Mouse (Mus musculus): ENCODE results near the gene Pglyrp2.
A peak's percentile ranks its signal among the peaks of the same experiment; 100 is the strongest.

Pglyrp2 gene

DNA sequence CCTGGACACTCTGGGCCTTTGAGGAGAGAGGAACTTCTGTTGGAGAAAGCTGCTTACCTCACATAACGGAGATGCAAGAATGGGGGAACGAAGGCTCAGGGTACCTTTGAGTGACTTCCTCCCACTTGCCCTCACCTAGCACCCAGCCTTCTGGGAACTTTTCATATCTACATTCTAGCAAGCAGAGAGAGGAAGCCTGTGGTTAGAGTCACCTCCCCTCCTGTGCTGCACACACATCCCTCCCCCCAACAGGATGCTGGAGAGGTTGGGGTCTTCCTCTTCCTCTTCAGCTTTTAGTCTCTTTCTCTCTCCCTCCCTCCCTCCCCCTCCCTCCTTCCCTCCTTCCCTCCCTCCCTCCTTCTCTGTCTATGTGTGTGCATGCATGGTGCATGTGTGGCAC, at the start of gene Pglyrp2:
Pglyrp2 (minus strand) TSS at position 134 of the 400 bp plus-strand sequence.
- DNase-seq (ENCODE audit: low read depth, low spot score), result no peak

DNA sequence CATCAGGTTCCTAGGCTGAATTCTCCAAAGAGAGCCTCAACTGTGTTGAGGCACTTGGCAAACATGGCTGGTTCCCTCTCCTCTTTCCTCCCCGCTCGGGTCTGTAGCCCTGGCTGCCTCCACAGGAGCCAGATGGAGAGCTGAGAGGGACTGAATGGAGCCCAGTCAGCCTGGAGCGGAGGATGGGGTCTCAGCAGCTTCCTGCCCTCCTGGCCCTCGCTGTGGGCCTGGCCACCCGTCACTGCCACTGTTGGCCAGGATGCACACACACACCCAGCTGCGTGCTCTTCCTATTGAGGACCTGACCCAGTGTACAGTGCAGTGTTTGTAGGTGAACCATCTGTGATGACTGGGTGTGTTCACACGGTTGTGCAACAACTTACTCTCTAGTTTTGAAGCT, 48.2 kb upstream of the Pglyrp2 start:
- DNase-seq (ENCODE audit: low read depth, low spot score), result no peak

DNA sequence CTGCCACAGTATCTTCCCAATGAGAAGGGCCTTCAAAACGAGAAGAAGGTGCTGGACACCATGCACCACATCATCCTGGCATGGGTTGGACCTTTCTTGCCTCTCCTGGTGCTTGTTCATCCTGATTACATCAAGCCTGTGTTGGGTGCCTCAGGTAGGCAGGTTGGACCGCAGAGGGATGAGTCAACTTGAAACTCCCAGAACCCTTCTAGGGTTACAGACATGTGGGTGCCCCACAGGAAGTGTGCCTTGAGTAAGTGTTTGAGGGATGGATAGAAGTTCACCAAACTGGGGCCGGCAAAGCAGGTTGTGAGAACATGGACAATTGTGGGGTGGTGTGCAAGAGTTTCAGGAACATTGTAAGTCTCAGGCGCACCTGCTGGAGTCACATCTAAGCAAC, 46.8 kb upstream of the Pglyrp2 start:
- no peak for DNase-seq (ENCODE audit: low read depth, low spot score)

DNA sequence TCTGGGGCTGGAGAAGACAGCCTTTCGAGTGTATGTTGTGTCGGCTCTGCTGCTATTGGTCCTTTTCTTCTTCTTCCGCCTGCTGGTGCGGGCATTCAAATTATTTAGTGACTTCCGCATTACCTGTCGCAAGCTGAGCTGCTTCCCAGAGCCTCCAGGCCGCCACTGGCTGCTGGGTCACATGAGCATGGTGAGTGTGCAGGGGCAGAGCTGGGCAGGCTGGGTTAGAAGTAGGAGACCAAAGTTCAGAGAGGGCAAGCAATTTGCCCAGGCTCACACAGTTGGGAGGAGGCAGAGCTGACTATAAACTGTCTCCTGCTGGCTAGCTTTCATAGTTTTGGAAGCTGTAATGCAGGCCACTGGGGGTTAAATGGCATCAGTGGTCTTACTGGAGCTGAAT, 44.5 kb upstream of the Pglyrp2 start:
- no peak for DNase-seq (ENCODE audit: low read depth, low spot score)

DNA sequence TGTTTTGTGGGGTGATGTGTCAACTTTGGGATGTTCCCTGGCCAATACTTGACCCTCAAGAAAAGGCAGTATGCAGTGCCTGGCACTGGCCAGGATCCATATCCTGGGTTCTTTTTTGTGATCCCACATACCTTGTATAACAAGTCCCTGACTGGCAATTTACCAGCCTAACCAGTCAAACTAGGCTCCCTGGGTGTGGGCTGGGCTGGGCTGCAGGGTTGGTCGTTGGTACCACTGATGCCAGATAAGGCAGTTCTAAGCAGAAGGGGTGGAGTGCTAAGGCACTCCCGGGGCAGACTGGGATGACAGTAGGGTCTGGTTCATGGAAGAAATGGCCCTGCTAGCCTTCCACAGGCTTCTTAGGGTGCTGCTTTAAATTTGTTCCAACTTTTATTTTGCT, 31.0 kb upstream of the Pglyrp2 start:
- DNase-seq (ENCODE audit: low read depth, low spot score), result no peak

DNA sequence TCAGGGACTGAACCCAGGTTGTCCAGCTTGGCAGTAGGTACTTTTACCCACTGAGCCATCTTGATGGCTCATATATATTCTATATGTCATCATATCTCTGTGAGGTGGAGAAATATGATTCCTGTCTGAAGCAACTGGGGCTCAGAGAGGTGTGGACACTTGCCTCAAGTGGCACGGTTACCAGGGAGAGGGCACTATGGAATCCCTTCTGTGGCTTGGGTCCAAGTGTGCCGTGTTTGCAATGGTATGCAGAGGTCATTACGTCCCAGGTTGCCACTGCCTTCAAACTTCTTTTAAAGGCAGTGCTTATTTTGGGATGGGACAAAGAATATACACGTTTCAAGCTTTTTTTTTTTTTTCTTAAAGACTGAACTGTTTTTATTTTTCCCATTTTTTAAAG, 30.2 kb upstream of the Pglyrp2 start:
- DNase-seq (ENCODE audit: low read depth, low spot score), result no peak

DNA sequence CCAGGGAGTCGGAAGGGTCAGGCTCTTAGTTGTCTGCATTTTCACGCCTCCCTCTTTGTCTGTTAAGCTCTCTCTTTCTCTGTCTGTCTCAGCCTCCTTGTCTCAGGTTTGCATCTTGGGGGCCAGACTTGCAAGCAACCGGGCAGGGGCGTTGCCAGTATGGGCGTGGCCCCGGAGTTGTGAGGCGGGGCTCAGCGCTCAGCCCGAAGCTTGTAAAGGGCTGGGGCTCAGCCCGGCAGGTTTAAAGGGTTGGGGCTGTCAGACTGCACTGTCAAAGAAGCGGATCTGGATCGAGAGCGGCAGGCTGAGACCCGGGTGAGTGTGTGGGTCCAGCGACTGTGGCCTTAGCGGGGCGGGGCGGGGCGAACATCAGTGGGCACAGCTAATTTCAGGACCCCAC, 28.5 kb upstream of the Pglyrp2 start, which contains the start of gene Cyp4f39:
Cyp4f39 (plus strand) TSS at position 242 of the 400 bp plus-strand sequence.
- DNase-seq (ENCODE audit: low read depth, low spot score), result no peak

DNA sequence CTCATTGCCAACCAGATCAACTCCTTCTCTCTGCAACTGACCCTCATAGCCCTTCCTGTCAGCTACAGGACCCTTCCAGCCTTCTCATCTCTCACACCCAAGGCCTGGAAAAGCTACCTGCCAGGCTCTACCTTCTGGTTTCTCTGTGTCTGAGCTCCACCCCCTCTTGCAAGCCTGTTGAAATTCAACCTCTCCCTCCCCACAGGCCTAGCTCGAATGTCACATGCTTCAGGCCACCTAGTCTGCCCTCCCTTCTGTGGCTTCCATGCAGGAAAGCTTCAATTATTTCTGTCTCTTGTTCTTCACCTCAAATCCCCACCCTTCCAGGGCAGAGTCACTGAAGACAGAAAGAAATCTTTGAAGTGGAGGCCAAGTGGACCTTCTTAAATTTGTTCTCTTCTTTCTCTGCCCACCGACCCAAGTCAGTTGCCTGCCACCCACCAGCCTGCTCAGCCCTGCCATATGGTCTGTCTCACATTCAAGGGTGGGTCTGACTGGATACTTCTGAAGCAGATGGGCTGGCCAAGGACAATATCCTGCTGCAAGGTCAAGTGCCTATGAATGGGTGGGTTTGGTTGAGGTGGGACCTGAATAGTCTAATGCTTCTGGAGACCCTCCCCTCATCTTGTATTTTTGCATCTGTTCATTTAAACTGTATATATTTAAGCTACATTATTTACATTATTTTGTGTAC, 27.0 kb upstream of the Pglyrp2 start:
- no peak for DNase-seq (ENCODE audit: low read depth, low spot score)

DNA sequence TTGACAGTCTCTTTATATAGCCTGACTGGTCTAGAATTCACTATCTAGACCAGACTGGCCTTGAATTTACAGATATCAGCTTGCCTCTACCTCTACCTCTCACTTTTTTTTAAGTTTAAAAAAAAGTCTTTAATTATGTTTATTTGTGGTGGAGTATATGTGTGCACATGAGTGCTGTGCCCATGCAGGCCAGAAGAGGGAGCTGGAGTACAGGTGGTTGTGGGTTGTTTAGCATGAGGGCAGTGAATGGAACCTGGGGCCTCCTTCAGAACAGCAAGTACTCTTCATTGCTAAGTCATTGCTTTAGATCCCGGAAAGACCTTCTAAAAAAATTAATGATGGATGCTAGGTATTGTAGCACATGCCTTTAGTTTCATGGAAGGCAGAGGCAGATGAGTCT, 25.1 kb upstream of the Pglyrp2 start:
- no peak for DNase-seq (ENCODE audit: low read depth, low spot score)

DNA sequence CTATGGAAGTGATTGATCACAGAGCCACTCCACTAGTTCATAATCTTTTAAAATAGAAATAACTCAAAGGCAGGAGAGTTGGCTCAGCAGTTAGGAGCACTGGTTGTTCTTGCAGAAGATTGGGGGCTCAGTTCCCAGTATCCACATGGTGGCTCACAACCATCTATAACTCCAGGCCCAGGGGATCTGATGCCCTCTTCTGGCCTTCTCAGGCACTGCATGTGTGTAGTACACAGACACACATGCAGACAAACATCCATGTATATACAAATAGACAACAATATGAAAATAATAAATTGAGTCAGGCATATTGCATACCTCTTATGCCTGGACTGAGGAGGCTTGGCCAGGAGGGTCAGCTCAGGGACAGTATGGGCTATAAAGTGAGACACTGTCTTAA, 23.2 kb upstream of the Pglyrp2 start:
- no peak for DNase-seq (ENCODE audit: low read depth, low spot score)

DNA sequence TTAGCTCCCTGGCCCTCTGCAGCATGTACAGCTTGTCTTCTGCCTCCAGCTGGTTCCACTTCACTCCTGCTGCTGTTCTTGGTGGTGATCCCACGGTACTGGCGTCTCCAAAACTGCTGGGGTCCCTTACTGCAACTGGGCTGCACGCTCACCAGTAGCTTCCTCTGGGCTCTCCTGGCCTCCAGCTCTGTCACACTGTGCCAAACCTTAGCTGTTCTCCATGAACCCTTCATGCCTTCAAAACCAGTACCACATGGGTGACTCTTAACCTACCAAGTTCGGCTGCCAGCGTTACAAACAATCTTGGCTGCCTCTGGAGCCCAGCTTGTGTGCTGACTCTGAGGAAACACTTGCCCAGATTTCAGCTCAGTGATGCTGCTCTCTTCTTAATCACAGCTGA, 21.0 kb upstream of the Pglyrp2 start:
- DNase-seq (ENCODE audit: low read depth, low spot score), result peak; percentile 62

DNA sequence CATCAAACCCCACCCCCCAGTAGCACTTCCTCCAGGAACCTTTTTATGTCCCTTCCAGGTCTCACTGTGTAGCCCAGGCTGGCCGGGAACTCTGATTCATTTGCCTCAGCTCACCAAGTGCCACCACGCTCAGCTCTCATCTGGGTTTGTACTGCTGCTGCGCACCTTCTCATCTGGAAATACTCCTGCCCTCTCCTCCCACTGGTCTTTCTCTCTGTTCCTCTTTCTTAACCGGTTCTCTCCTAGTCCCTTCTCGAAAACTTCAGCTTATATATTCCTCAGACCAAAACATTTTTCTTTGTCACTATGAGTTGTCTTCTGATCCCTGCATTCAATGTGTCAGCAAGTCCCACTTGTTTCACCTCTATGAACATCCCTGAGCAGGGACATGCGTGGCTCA, 19.3 kb upstream of the Pglyrp2 start:
- DNase-seq (ENCODE audit: low read depth, low spot score), result no peak

DNA sequence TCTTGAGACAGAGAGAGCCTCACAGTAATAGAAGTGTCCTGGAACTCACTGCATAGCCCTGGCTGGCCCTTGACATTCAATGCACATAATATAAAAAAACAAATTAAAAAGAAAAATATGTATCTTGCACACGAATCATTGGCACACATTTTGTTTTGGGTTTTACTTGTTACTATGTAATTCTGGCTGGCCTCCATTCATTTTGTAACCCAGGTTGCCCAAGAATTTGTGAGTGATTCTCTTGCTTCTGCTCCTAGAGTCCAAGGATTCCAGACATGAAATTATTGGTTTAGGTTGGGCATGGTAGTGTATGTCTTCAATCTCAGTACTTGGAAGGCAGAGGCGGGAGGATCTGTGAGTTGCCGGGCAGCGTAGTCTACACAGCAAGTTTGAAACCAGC, 13.1 kb upstream of the Pglyrp2 start:
- DNase-seq (ENCODE audit: low read depth, low spot score), result no peak

DNA sequence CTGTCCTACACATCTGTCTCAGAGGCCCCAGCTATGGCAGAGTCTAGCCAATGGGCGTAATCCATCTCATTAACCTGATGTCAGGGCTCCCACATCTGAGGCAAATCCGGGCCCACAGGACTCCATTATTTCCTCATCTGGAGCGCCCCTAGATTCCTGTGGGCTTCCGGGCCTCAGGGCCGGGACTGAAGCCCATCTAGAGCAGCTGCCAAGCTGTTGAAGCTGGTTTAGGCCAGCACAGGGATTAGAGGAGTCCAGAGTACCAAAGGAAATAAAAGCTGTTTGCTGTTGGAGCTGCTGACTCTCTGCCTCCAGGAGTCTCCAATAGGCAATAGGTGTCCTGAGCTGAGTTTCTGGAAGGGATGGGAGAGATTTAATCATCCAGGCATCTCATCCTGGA, 11.2 kb upstream of the Pglyrp2 start:
- DNase-seq (ENCODE audit: low read depth, low spot score), result no peak

DNA sequence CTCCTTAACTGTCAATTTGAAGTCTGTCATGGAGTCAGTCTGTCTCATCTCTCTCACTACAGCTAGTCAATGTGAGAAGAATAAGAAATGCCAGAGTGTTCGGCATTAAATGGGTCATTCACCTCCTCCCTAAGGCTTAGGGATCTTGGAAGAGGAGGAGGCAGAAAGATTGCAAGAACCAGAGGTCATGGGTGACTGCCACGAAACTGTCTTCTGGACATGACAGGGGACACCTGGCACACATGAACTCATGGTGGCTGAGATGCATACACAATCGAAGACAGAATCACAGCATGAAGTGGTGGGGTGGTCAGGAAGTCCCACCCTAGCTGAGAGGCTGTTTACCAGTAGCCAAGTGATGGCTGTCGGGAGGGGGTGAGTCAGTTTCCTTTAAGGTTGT, 10.4 kb upstream of the Pglyrp2 start:
- DNase-seq (ENCODE audit: low read depth, low spot score), result no peak

DNA sequence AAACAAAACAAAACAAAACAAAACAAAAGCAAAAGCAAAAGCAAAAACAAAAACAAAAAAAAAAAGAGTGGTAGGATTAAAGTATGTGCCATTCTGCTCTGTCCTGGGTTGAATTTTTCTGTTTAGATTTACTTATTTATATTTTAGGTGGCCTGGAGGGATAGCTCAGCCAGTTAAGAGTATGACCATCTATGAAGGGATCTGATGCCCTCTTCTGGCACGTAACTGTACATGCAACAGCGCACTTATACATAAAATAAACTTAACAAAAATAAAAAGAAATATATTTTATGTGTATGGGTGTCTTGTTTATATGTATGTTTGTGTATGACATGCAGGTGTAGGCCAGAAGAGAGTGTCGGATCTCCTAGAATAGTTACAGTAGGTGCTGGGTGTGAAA, 8.0 kb upstream of the Pglyrp2 start:
- DNase-seq (ENCODE audit: low read depth, low spot score), result peak; percentile 27

DNA sequence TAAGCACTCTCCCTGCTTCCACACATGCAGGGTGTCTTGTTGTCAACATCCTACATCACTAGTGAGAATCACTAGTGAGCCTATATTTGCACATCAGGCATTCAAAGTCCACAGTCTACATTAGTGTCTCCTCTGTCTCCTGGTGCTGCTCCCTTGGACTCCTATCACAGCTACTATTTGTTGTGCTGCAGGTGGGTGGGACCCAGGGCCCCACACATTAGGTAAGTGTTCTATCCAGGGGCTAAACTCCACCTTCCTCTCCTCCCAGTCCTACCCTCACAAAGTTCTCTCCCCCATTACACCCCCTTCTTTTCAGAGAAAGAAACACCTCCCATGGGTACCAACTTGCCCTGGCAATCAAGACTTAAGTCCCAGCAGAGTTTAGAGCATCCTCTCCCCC, 2.6 kb upstream of the Pglyrp2 start:
- no peak for DNase-seq (ENCODE audit: low read depth, low spot score)

DNA sequence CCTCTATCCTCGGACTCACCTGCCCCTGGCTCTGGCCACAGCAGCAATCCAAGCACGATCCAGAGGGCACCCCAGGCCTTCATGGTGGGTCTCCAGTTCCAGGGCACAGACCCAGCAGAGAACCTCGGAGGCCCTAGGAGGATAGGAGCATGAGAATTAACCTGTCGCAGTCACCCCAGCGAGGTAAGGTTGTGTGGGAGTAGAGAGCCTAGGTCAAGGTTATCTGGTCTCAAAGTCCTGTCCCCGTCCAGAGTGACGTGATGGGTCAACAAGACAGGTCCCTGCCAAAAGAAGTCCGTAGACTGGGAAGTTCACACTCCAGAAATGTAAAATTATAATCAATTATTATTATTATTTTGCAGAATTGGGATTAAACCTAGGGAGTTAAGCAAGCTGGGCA, 3.2 kb downstream of the Pglyrp2 start:
- DNase-seq (ENCODE audit: low read depth, low spot score), result no peak

DNA sequence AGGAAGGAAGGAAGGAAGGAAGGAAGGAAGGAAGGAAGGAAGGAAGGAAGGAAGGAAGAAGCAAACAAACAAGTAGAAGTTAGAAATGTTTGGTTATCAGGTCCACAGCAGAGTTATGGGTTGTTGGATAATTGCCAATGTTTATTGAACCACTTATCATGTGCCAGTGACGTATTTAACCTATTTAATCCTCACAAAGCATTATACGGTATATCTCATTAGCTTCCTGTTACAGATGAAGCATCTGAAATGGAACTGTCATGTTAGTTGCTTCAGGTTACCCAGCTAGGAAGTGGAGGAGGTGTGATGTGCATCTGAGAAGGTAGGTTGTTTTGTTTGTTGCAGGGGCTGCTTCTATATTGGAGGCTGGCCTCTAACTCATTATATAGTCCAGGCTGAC, 4.0 kb downstream of the Pglyrp2 start:
- DNase-seq (ENCODE audit: low read depth, low spot score), result no peak

DNA sequence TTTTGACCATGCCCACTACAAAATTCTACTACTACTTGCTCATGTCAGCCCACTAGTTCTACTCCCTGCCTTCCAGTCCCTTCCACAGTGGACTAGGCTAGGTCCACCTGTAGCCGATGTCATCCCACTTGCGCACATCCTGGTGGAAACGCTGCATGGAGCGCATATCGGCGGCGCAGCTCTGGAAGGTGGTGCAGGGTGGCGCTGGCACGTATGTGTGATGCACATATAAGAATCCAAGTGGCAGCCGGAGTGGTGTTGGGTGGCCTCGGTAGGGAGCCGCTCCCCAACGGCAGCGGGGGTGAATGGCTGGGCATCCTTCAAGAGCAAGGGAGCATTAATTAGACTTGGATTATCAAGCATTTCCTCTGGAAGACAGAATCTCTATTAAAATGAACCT, 7.2 kb downstream of the Pglyrp2 start:
- no peak for DNase-seq (ENCODE audit: low read depth, low spot score)

DNA sequence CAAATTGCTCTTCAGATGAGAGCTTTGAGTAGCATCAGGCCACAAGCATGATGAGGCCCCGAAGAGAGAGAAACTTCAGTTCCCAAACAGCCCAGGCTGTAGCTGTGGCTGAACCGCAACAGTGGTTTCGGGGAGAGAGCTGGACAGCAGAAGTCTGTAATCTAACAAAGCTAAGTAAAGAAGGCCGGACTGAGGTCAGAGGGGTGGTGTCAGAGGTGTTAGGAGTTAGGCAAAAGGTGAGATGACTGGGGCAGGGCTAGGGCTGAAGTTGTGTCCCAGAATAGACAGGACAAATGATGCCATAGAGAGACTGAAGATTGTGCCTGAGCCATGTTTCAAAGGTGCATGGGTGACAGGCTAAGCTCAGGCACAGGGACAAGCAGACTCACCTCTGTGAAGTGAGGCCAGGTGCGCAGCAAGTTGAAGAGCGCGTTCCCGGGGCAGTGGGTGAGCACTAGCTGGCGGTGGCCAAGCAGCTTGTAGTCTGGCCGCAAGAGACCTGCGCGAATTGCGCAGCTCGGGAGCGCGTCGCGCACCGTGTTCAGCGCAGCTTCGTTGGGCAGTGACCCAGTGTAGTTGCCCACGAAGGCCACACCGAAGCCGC, 8.4 kb downstream of the Pglyrp2 start:
- no peak for DNase-seq (ENCODE audit: low read depth, low spot score)

DNA sequence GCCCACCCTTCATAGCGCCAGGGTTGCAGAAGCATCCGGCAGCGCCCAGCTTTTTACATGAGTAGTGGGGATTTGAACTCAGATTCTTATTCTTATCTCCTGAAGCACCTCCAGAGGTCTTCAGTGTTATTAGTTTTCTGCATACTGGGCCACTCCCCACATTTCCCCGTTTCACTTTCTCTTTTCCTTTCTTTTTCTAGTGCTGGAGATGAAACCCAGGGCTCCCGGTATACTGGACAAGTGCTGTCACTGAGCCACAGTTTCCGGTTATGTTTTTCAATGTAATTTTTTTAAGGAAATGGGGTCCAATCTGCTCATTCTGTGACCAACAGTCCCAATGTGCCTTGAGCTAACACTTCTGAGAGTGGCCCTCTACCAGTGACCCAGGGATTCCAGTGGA, 12.1 kb downstream of the Pglyrp2 start:
- no peak for DNase-seq (ENCODE audit: low read depth, low spot score)

DNA sequence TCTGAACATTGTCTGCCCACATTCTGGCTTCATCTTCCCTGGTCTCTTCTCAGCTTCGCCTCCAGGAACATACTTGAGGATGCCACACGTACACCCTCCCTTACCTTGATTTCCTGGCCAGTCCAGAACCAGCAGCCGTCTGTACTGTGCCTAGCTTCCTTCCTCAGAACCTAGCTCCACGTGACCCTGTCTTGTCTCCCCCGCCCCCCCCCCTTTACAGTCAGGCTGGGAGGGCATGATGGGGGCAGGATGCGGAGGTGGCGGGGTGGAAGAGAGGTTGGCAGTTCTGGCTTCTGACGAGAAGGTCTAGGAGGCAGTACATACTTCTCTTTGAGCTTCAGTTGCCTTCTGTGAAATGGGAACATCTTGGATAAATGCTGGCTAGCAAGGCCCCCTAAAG, 20.6 kb downstream of the Pglyrp2 start, which contains the start of gene Rasal3:
Rasal3 (minus strand) TSS at position 167 of the 400 bp plus-strand sequence.
- no peak for DNase-seq (ENCODE audit: low read depth, low spot score)

DNA sequence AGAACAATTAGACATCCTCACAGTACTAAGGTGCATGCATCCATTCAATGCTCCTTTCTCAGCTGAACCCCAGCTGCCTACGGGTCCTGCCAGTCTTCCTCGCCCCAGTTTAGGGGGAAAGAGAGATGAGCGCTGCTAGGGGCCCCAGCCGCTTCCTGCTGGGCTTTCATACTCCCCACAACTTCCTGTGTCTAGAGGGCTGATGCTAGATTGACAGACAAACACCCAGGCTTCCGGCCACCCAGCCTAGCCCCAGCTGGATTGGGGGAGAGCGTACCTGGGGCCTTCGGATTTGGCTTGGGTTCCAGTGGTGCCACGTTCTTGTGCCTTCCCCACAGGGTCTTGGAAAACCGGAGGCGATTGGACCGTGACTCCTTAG, 21.2 kb downstream of the Pglyrp2 start:
- DNase-seq (ENCODE audit: low read depth, low spot score), result no peak

Data from skeletal muscle tissue, adult 2 months (tissue).